Mouse (Mus musculus): ENCODE data around the gene Sh3gl1. TPM values are rescaled to one million over a fixed set of nuclear protein-coding genes. Genes with fewer than 3 reads are reported as not detected.

The Sh3gl1 gene
- total and polyA plus RNA-seq, 2 experiments = 8.8 to 40.0 TPM

GRCm38 (mm10) chr17:56009088-56009961, 27.1 kb downstream of the Sh3gl1 start:
- DNase-seq (ENCODE audit: extremely low read depth, low read depth, low spot score) = peak; percentile 81
- peak overlapping the region; percentile 80 for H3K4me3 ChIP-seq (ENCODE audit: insufficient read depth, low read depth, low read length)
- no peaks in the 10 kb centered on the region; the same call in 1 of the 2 replicates for H3K36me3 ChIP-seq (ENCODE audit: control insufficient read depth, insufficient read depth, low read length)
- TF ChIP-seq CTCF (IDR thresholded peaks at IDR 0.05; ENCODE audit: low read depth, low read length) (peak; percentile 64), POLR2A (IDR thresholded peaks at IDR 0.05; ENCODE audit: extremely low read depth, insufficient read depth, low read length) (peak; percentile 92)
- H3K79me2 ChIP-seq (ENCODE audit: control insufficient read depth, insufficient read depth, low read length) = peaks cover 3% of the 10 kb centered on the region; the same call in 1 of the 2 replicates
- H3K4me1 ChIP-seq (ENCODE audit: control insufficient read depth, insufficient read depth, low read length) = peaks cover 26% of the 10 kb centered on the region
- H3K27me3 ChIP-seq (ENCODE audit: control insufficient read depth, insufficient read depth, low read length) = no peaks in the 10 kb centered on the region
- H3K27ac ChIP-seq (replicated peaks; ENCODE audit: insufficient read depth, low read depth, low read length) = peak overlapping the region; percentile 84
- under 1% methylated on average over 62 of the region's 62 CpGs for WGBS
- peak overlapping the region; percentile 89 for H3K9ac ChIP-seq (ENCODE audit: low read depth, low read length)

- peaks cover 26% of the 10 kb centered on the region for H3K4me1 ChIP-seq (ENCODE audit: control insufficient read depth, insufficient read depth, low read length)
- H3K36me3 ChIP-seq (ENCODE audit: control insufficient read depth, insufficient read depth, low read length) = no peaks in the 10 kb centered on the region; the same call in 1 of the 2 replicates
- DNase-seq (ENCODE audit: extremely low read depth, low read depth, low spot score) = peak; percentile 95
- H3K27ac ChIP-seq (replicated peaks; ENCODE audit: insufficient read depth, low read depth, low read length) = peak overlapping the region; percentile 84
- H3K79me2 ChIP-seq (ENCODE audit: control insufficient read depth, insufficient read depth, low read length) = peaks cover 3% of the 10 kb centered on the region; the same call in 1 of the 2 replicates
- TF ChIP-seq CTCF (IDR thresholded peaks at IDR 0.05; ENCODE audit: low read depth, low read length) (no peak), POLR2A (IDR thresholded peaks at IDR 0.05; ENCODE audit: extremely low read depth, insufficient read depth, low read length) (0 out of 2 replicates have a peak, but pooled peaks have one; percentile 45)
- peak overlapping the region; percentile 65 for H3K9ac ChIP-seq (ENCODE audit: low read depth, low read length)
- H3K27me3 ChIP-seq (ENCODE audit: control insufficient read depth, insufficient read depth, low read length) = no peaks in the 10 kb centered on the region
- peak overlapping the region; percentile 80 for H3K4me3 ChIP-seq (ENCODE audit: insufficient read depth, low read depth, low read length)
- under 1% methylated on average over 21 of the region's 21 CpGs for WGBS
Measured at GRCm38 (mm10) chr17:56008356-56009087, 27.9 kb downstream of the Sh3gl1 start.

GRCm38 (mm10) chr17:56007444-56008355, 28.7 kb downstream of the Sh3gl1 start:
- Histone ChIP-seq H3K27me3 (ENCODE audit: control insufficient read depth, insufficient read depth, low read length) (no peaks in the 10 kb centered on the region), H3K4me1 (ENCODE audit: control insufficient read depth, insufficient read depth, low read length) (peaks cover 26% of the 10 kb centered on the region), H3K27ac (replicated peaks; ENCODE audit: insufficient read depth, low read depth, low read length) (peak overlapping the region; percentile 93), H3K9ac (ENCODE audit: low read depth, low read length) (peak overlapping the region; percentile 33), H3K36me3 (ENCODE audit: control insufficient read depth, insufficient read depth, low read length) (no peaks in the 10 kb centered on the region; the same call in 1 of the 2 replicates), H3K4me3 (ENCODE audit: insufficient read depth, low read depth, low read length) (peak overlapping the region; percentile 17; the same call in 1 of the 2 replicates), H3K79me2 (ENCODE audit: control insufficient read depth, insufficient read depth, low read length) (peaks cover 3% of the 10 kb centered on the region; the same call in 1 of the 2 replicates)
- WGBS = 10% methylated on average over 14 of the region's 14 CpGs
- TF ChIP-seq CTCF (IDR thresholded peaks at IDR 0.05; ENCODE audit: low read depth, low read length) (no peak), POLR2A (IDR thresholded peaks at IDR 0.05; ENCODE audit: extremely low read depth, insufficient read depth, low read length) (no peak)
- no peak for DNase-seq (ENCODE audit: extremely low read depth, low read depth, low spot score)

- Histone ChIP-seq H3K4me1 (ENCODE audit: control insufficient read depth, insufficient read depth, low read length) (peaks cover 26% of the 10 kb centered on the region), H3K27me3 (ENCODE audit: control insufficient read depth, insufficient read depth, low read length) (no peaks in the 10 kb centered on the region), H3K79me2 (ENCODE audit: control insufficient read depth, insufficient read depth, low read length) (peaks cover 3% of the 10 kb centered on the region; the same call in 1 of the 2 replicates), H3K4me3 (ENCODE audit: insufficient read depth, low read depth, low read length) (no peak overlapping the region), H3K9ac (ENCODE audit: low read depth, low read length) (peak overlapping the region; percentile 58), H3K36me3 (ENCODE audit: control insufficient read depth, insufficient read depth, low read length) (peaks cover 2% of the 10 kb centered on the region; the same call in 1 of the 2 replicates), H3K27ac (replicated peaks; ENCODE audit: insufficient read depth, low read depth, low read length) (peak overlapping the region; percentile 93)
- TF ChIP-seq POLR2A (IDR thresholded peaks at IDR 0.05; ENCODE audit: extremely low read depth, insufficient read depth, low read length) = no peak
- no peak for TF ChIP-seq CTCF (IDR thresholded peaks at IDR 0.05; ENCODE audit: low read depth, low read length)
- 24% methylated on average over 10 of the region's 10 CpGs for WGBS
- DNase-seq (ENCODE audit: extremely low read depth, low read depth, low spot score) = peak; percentile 91
Measured at GRCm38 (mm10) chr17:56006956-56007355, 29.5 kb downstream of the Sh3gl1 start.
